Mouse (Mus musculus): ENCODE measurements at regions not wholly inside any gene's neighbourhood (a gene's known extent, or its start where the extent isn't known, plus 50 kb on each side); places are given as distances from the start of the nearest gene placed in this dataset.

- no peak for TF ChIP-seq EP300 (IDR thresholded peaks at IDR 0.05; ENCODE audit: low read depth)
- no peak for TF ChIP-seq CTCF (IDR thresholded peaks at IDR 0.05; ENCODE audit: low read depth)
These were observed 311.2 kb downstream of the Ets1 start for GRCm38 (mm10) chr9:32947221-32947620.
